Mouse (Mus musculus) hindbrain, embryonic 11.5 days (tissue): ENCODE data around the gene Gm5294. TPM values are rescaled to one million over a fixed set of nuclear protein-coding genes. Genes with fewer than 3 reads are reported as not detected.
A peak's percentile ranks its signal among the peaks of the same experiment; 100 is the strongest.

Experiments
- ATAC-seq: fragments of 200-750 bp; cut with Nextera tagmentation; 2 replicates; pipeline ENCODE4 v1.8.0; 2017; ENCODE audit warnings: mild to moderate bottlenecking, moderate TSS enrichment, moderate library complexity; ENCODE audit not compliant: low FRiP score
- DNase-seq: peaks from one replicate; pipeline ENCODE4 v3.0.0-alpha.2; 2015; ENCODE audit warnings: low spot score
- H3K27ac ChIP-seq: fragments of 300-500 bp; sonication (generic); 2 replicates; pipeline ENCODE4 v1.5.1; 2014; ENCODE audit warnings: mild to moderate bottlenecking, low read depth, low read length
- H3K27me3 ChIP-seq: fragments of 300-500 bp; sonication (generic); 2 replicates; pipeline ENCODE4 v1.6.1; 2014; ENCODE audit warnings: mild to moderate bottlenecking, low read length, moderate library complexity, mixed read lengths; ENCODE audit not compliant: control insufficient read depth, insufficient read depth
- H3K36me3 ChIP-seq: fragments of 300-500 bp; sonication (generic); 2 replicates; pipeline ENCODE4 v1.6.1; 2014; ENCODE audit warnings: mild to moderate bottlenecking, low read length, moderate library complexity, mixed read lengths; ENCODE audit not compliant: control insufficient read depth, insufficient read depth
- H3K4me1 ChIP-seq: fragments of 300-500 bp; sonication (generic); replicated peaks from 2 replicates; pipeline ENCODE4 v1.6.1; 2014; ENCODE audit warnings: low read length, mixed read lengths; ENCODE audit not compliant: control insufficient read depth, insufficient read depth
- H3K4me2 ChIP-seq: fragments of 300-500 bp; sonication (generic); replicated peaks from 2 replicates; pipeline ENCODE4 v1.6.1; 2014; ENCODE audit warnings: mild to moderate bottlenecking, low read depth, low read length
- H3K4me3 ChIP-seq: fragments of 300-500 bp; sonication (generic); 2 replicates; pipeline ENCODE4 v1.5.1; 2014; ENCODE audit warnings: low read depth, low read length
- H3K9ac ChIP-seq: fragments of 300-500 bp; sonication (generic); 2 replicates; pipeline ENCODE4 v1.6.1; 2014; ENCODE audit warnings: low read depth, low read length
- H3K9me3 ChIP-seq: fragments of 300-500 bp; sonication (generic); 2 replicates; pipeline ENCODE4 v1.6.1; 2016; ENCODE audit warnings: low read length; ENCODE audit not compliant: control insufficient read depth
- WGBS: fragments of 180-500 bp; shearing (Covaris S2); extraction: QIAGEN DNeasy Blood & Tissue Kit; methylation state at CpG from one replicate; pipeline ENCODE4 v1.1.7; 2014; 5-methylcytosine and 5-hydroxymethylcytosine counted together
- polyA plus RNA-seq: library from polyadenylated mRNA; unstranded; fragments of >200 nt; fragmentation: Nextera tagmentation; extraction: Ambion mirVana; gene quantifications from 2 replicates; pipeline ENCODE4 v1.2.1, GENCODE M21; 2014

The Gm5294 gene
- polyA plus RNA-seq, 1 experiment from 2014 or later, result not detected

- H3K36me3 ChIP-seq, result no peaks in the 10 kb centered on the region
- H3K9ac ChIP-seq, result no peak overlapping the region
- ATAC-seq, result no peak
- no peak overlapping the region for H3K4me3 ChIP-seq
- no peak overlapping the region for H3K27ac ChIP-seq
- H3K9me3 ChIP-seq, result no peaks in the 10 kb centered on the region
- no peak for DNase-seq
- H3K4me1 ChIP-seq, result no peaks in the 10 kb centered on the region
- H3K27me3 ChIP-seq, result no peaks in the 10 kb centered on the region
- no peak overlapping the region for H3K4me2 ChIP-seq
- 86% methylated on average over 3 of the region's 3 CpGs for WGBS
These were observed 15.0 kb downstream of the Gm5294 start for GRCm38 (mm10) chr5:138834910-138835309.

- H3K4me3 ChIP-seq, result no peak overlapping the region
- no peak overlapping the region for H3K4me2 ChIP-seq
- H3K9ac ChIP-seq, result no peak overlapping the region
- DNase-seq (no peak), ATAC-seq (no peak)
- WGBS, result 92% methylated on average over 4 of the region's 4 CpGs
- H3K4me1 ChIP-seq, result no peaks in the 10 kb centered on the region
- H3K27me3 ChIP-seq, result no peaks in the 10 kb centered on the region
- H3K36me3 ChIP-seq, result no peaks in the 10 kb centered on the region
- no peaks in the 10 kb centered on the region for H3K9me3 ChIP-seq
- no peak overlapping the region for H3K27ac ChIP-seq
These were observed 21.1 kb downstream of the Gm5294 start for GRCm38 (mm10) chr5:138840981-138841380.

DNA sequence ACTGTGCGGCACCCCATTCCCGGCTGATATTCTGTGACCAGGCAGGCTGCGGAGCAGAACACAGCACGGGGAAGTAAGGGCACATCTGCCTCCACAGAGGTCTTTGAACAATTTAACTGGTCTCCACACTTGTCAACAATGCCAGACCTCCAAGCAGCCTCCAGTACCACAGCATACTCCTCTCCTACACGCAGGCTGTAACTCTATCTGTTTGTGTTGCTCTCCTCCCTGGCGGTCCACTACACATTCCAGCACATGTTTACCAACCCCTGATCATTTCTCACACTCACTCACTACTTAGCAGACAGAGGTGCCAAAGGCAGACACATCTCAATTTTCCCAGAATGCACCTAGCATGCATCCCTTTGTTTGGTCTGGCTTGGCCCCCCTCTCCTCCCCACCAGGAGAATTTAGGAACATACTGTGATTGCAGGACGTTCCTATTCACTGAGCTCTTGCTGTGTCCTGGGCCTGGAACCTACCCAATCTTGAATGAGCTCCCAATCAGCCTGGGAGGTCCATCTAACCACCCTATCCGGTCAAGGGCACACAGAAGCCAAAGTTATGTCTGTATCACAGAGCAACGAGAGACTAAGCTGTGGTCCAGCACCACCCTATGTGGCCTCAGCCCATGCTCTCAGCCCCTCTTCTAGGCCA, 23.4 kb downstream of the Gm5294 start:
- Histone ChIP-seq H3K4me3 (no peak overlapping the region), H3K36me3 (no peaks in the 10 kb centered on the region), H3K9ac (no peak overlapping the region), H3K4me2 (no peak overlapping the region), H3K27me3 (no peaks in the 10 kb centered on the region), H3K27ac (no peak overlapping the region), H3K4me1 (no peaks in the 10 kb centered on the region; the same call in 1 of the 2 replicates), H3K9me3 (no peaks in the 10 kb centered on the region)
- 68% methylated on average over 9 of the region's 9 CpGs for WGBS
- ATAC-seq (no peak), DNase-seq (no peak)

GRCm38 (mm10) chr5:138846506-138846905, 26.6 kb downstream of the Gm5294 start:
- H3K4me2 ChIP-seq, result no peak overlapping the region
- DNase-seq, result no peak
- 93% methylated on average over 4 of the region's 4 CpGs for WGBS
- no peak for ATAC-seq
- no peak overlapping the region for H3K4me3 ChIP-seq
- H3K36me3 ChIP-seq, result no peaks in the 10 kb centered on the region
- H3K27ac ChIP-seq, result no peak overlapping the region
- no peaks in the 10 kb centered on the region for H3K9me3 ChIP-seq
- no peak overlapping the region for H3K9ac ChIP-seq
- H3K4me1 ChIP-seq, result no peaks in the 10 kb centered on the region; the same call in 1 of the 2 replicates
- H3K27me3 ChIP-seq, result no peaks in the 10 kb centered on the region

DNA sequence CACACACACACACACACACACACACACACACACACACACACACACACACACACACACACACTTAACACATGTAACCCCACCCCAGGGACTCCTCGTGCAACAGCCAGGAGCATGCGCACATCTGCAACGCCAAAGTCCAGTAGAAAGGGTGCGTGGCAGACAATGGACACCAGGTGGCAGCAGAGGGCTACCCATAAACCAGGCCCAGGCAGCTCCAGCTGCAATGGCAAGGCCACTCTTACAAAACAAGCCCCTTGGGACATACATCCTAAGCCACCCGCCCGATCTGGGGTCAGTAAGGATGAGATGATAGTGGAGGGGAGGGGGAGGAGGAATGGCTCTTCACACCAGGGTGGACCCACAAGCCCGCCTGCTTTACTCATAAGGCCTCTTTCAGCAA, 28.2 kb downstream of the Gm5294 start:
- no peak overlapping the region for H3K4me2 ChIP-seq
- H3K36me3 ChIP-seq, result no peaks in the 10 kb centered on the region
- ATAC-seq (peak; percentile 80), DNase-seq (peak; percentile 95)
- H3K4me3 ChIP-seq, result no peak overlapping the region
- H3K27me3 ChIP-seq, result no peaks in the 10 kb centered on the region
- no peak overlapping the region for H3K27ac ChIP-seq
- no peak overlapping the region for H3K9ac ChIP-seq
- WGBS, result 6% methylated on average over 7 of the region's 7 CpGs
- H3K4me1 ChIP-seq, result no peaks in the 10 kb centered on the region; the same call in 1 of the 2 replicates
- no peaks in the 10 kb centered on the region for H3K9me3 ChIP-seq

GRCm38 (mm10) chr5:138849682-138850461, 30.0 kb downstream of the Gm5294 start:
- Histone ChIP-seq H3K9me3 (no peaks in the 10 kb centered on the region), H3K27ac (no peak overlapping the region), H3K9ac (no peak overlapping the region), H3K4me1 (no peaks in the 10 kb centered on the region; the same call in 1 of the 2 replicates), H3K4me2 (no peak overlapping the region), H3K27me3 (no peaks in the 10 kb centered on the region), H3K4me3 (no peak overlapping the region), H3K36me3 (no peaks in the 10 kb centered on the region)
- ATAC-seq (no peak), DNase-seq (no peak)
- WGBS, result 83% methylated on average over 23 of the region's 23 CpGs

GRCm38 (mm10) chr5:138850462-138850844, 30.6 kb downstream of the Gm5294 start:
- Histone ChIP-seq H3K27ac (no peak overlapping the region), H3K4me3 (no peak overlapping the region), H3K9me3 (no peaks in the 10 kb centered on the region), H3K4me1 (no peaks in the 10 kb centered on the region; the same call in 1 of the 2 replicates), H3K36me3 (no peaks in the 10 kb centered on the region), H3K4me2 (no peak overlapping the region), H3K27me3 (no peaks in the 10 kb centered on the region), H3K9ac (no peak overlapping the region)
- DNase-seq, result no peak
- WGBS, result 87% methylated on average over 5 of the region's 5 CpGs
- no peak for ATAC-seq

GRCm38 (mm10) chr5:138851296-138851780, 31.5 kb downstream of the Gm5294 start:
- Histone ChIP-seq H3K9me3 (no peaks in the 10 kb centered on the region), H3K36me3 (no peaks in the 10 kb centered on the region), H3K9ac (no peak overlapping the region), H3K4me3 (no peak overlapping the region), H3K4me2 (no peak overlapping the region), H3K27ac (no peak overlapping the region), H3K4me1 (no peaks in the 10 kb centered on the region; the same call in 1 of the 2 replicates), H3K27me3 (no peaks in the 10 kb centered on the region)
- WGBS, result 92% methylated on average over 5 of the region's 5 CpGs
- ATAC-seq (no peak), DNase-seq (no peak)
